Mouse (Mus musculus) layer of hippocampus, adult 9-11 months (tissue): Measurements from ENCODE around the gene Ccdc167.
"Not testable (repeated sequence)": the region's sequence is repeated elsewhere in the genome, so short reads cannot be mapped to it uniquely, and the experiment has no call there.

Experiments
- DNase-seq: peaks from one replicate; pipeline ENCODE4 v3.0.0; 2022

The Ccdc167 gene

DNA sequence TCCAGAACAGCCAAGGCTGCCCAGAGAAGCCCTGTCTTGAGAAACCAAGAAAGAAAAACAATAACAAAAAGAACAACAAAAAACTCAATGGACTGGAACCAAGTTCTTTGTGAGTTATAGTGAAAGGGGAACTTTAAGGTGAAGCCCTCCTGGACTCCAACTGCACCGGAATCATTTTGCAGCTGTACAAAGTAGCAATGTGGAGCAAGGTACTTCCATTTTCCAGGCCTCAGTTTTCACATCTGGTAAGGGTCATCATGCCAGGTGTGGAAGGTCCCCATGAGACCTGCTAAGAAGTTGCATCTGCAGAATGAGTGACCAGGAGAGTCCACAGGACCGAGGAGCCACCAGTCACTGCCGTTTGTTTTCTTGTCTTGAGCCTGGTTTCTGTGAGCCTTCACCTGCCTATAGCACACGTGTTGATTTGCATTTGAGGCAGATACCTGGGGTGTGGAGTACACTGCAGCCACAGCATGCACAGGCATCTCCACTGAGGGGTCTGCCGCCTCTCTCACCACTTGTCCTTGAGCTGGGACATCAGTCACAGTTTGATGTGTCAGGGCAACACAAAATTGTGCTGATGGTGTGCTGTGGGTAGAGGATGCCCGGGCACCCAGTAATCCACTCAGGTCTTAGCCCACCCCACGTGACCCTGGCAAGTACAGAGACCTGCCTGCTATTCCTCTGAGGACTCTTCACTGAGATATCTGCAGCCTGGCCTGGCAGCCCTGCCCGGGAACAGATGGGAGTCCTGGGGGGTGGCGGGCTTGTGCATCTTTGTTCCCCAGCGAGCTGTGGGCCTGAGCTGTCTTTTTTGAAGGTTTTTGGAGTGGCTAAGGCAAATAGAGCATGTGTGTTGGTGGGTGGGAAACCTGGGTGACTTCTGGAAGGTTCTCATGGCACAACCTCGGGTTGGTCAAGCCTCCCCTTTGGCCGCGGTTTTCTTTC, 3.1 kb upstream of the Ccdc167 start:
- no peak for DNase-seq

DNA sequence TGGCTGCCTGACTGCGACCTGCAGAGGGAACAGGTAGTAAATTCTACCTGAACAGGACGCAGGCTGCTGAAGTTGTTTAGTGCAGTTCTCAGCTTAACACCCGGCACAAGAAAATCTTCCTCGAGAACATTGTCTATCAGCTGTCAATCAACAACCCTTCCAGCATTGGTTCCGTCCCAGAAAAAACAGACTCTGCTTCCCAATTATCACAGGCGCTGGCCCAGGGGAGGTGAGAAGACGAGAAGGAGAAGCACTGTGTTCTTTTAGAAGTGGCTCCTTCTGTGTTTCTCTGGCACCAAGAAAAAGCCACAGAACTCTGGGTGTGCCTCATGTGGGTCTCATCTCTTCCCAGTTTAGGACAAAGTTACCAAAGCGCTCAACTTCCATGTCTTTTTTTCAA, 1.8 kb upstream of the Ccdc167 start:
- DNase-seq = peak; percentile 54

DNA sequence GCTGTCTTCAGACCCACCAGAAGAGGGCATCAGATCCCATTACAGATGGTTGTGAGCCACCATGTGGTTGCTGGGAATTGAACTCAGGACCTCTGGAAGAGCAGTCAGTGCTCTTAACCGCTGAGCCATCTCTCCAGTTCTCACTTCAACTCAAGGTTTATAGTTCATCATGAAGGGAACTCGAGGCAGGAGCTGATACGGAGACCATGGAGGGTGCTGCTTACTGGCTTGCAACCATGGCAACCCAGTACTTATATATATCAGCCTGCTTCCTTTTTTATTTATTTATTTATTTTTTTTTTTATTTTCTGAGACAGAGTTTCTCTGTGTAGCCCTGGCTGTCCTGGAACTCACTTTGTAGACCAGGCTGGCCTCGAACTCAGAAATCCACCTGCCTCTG, 3.1 kb downstream of the Ccdc167 start:
- DNase-seq = not testable (repeated sequence)

DNA sequence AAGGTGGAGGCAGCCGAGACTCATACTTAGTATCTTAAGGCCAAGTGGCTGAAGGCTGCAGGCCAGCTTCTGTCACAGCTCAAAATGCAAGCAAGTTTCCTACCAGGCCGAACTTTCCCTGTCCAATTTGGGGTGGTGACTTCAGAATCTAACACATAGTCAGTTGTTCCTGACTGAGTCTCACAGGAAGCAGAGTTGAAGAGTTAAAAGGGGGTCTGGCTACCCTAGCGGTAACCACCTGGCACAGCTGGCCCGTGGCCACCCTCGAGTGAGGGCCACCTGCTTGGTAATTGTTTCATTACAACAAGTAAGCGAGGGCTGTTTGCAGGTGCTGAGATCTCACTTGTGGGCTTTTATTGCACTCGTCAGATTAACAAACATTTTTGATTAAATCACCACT, 4.3 kb downstream of the Ccdc167 start:
- no peak for DNase-seq

DNA sequence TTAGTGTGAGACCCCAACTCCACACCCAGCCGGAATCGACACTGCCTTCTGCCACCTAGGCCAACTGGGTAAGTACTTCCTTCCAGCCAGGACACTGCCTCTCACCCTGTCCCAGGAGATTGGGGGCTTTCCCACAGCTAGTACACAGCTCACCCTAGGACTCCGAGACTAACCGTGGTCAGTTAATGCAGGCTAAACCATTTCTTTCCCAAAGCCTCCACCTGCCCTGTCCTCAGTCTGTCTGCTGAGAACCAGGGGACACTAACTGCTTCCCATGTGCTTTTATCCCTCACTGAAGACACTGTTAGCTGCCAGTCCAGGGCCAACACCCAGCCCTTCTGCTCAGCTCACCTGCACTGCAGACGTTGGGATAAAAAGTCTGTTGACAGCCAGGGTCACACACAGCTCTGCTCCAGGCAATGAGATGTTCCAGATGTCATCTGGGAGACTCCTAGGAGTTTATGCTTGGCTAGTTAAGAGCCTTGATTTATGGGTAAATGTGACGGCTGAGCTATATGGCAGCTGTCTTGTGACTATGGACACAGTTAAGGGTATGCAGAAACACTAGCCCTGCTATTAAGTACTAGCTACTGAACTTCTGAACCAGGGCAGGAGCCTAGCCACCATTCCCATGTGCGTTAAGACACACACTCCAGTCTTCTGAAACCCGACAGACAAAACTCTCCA, 5.0 kb downstream of the Ccdc167 start:
- DNase-seq = no peak

DNA sequence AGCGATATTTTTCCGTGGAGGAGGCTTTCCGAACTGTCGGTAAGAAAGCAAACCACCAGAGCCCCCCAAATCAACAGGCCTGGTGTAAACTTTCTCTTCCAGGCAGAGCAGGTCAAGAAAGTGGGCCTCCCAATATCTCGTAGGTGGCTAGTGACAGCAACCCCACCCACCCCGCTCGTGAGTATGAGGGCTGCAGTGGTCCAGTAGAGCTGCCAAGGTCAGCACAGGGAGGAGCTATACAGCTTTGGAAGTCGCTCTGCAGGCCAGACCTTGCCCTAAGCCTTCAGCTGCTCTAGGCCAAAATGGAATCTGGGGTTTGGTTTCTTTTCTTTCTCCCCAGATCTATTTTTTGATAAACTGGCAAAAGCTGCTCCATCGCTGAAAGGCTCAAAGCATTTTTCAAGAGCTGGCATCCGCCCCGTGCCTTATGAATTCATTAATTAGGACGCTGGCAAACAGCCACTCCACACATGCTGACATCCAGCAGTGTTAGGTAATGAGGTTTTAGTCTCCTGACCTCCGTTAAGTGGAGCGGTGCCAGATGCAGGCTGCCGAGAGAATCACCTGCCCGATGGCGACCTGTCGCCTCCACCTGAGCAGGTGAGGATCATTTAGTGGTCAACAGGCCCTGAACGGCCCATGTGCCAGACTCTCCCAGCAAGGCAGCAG, 5.6 kb downstream of the Ccdc167 start:
- no peak for DNase-seq

DNA sequence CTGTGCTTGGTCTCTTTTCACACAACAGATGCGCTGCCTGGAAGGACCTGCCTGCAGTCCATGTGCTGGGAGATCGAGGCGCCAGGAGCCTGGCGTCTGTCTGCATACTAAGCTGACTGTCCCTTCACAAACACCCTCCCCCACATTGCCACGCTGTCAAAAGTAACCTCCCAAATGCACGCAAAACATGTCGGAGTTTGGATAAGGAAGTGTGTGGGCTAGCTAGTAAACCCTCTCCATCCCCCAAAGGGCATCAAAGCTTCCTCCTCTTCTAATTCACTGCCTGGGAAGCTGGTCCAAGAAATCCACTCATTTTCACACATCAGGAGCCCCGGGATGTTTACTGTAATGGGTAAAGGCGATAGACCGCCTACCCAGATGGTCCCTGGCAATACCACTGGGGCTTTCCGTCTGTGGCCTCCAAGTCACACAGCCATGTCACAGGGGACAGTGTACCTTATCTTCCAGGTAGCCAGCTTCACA, 6.2 kb downstream of the Ccdc167 start:
- no peak for DNase-seq

DNA sequence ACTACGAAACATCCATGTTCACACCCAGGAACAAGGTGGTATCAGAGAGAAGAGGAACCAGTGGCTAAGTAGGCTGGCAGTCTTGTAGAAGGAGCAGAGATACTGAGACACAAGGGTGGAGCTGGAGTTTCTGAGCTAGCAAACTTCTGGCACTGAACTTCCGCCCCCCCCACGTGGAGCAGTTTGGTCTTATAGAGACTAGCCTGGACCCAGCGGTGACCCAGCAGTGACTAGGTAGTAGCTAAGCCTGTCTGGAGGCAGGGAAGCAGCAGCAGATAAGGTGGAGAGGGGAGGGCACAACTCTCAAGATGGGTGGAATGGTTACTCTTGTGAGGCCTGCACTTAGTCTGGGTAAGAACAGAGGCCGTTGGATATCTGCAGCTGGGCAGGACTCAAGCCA, 8.1 kb downstream of the Ccdc167 start:
- DNase-seq = no peak

DNA sequence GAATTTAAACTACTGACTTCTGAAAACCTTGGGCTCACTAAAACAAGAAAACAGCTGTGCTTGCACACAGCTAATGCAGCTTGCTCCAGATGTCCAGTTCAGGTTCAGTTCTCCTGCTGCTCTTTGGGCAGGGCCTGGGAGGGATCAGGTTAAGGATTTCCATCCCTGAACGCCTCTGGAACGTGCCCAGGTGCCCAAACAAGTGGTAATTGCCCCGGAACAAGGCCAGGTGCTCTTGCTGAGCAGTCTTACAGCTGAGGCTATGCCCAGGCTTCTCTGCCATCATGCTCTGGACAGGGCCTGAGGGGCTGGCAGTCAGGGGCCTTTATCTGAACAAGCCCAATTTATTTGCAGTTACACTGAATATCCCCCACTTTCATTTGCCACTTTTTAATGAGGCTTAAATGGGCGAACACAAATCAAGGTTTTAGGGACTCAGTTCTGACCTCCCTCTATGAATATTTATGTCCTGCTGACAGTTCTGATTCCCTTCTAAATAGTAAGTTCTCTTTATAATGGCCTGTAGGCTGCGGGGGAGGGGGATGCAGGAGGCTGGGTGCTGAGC, 9.8 kb downstream of the Ccdc167 start:
- no peak for DNase-seq

DNA sequence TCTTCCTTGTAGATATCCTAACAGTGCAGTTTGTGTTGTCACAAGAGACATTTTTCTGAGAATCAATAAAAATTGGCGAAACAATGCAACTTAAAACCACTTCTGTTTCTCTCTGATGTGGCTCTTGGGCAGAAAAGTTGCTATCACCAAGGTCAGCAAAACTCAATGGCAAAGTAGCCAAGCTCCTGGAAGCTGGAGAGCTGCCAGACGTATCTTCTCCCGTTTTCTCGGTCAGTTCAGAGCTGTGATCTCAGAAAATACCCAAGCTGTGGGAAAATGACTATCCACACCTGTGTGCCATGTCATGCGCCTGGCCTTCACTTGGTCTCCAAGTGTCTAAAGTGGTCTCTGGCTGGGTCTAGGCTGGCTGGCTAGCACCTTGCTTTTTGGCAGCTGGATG, 11.0 kb downstream of the Ccdc167 start:
- DNase-seq = no peak

DNA sequence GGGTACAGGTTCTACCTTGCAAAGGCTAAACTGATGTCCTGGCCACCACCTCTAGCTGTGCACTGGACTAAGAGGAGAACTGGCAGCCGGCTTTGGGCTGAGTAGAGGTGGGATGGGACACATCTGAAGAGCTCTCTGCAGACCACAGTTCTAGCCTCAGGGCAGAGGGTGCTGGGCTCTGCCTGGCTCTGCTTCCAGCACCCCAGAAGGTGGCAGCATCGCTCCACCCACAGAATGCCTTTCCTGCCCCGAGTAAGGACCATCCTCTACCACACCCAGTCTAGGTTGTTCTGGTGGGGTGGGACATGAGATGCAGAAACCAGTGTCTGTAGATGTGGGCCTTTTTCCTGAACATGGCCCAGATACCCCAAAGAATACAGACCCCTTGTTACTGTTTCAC, 12.1 kb downstream of the Ccdc167 start:
- DNase-seq = no peak

DNA sequence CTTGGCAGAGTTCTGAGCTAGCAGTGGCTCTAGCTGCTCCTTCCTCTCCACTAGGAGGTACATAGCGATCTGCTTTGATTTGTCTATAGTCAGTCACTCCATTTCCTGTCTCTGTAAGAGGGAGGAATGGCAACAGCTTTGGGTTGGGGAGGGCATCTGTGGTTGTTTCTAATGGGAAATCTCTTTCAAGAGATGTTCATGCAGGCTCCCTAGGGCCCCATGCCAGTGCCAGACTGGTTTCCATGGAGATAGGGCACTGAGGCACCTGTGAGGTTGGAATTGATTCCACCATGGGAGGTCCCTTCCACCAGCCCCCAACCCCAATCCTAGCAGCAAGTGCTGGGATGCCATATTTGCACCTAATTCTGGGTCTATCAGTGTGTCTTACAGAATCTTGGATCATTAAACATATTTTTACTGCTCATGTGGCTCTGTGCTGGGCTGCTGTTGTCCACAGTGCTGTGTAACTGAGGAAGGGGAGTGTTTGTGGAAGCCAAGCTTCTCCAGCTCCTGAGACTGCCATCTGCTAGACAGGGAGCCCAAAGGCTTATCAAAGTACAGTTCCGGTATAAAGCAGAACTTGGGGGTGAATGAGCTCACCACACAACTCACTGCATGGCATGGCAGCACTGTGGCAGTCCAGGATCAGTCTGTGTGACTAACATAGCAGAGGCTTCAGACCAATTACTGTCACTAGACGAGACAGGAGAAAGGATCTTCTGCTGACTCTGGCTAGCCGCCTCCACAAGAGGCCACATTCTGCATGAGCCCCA, 13.7 kb downstream of the Ccdc167 start:
- peak; percentile 77 for DNase-seq

DNA sequence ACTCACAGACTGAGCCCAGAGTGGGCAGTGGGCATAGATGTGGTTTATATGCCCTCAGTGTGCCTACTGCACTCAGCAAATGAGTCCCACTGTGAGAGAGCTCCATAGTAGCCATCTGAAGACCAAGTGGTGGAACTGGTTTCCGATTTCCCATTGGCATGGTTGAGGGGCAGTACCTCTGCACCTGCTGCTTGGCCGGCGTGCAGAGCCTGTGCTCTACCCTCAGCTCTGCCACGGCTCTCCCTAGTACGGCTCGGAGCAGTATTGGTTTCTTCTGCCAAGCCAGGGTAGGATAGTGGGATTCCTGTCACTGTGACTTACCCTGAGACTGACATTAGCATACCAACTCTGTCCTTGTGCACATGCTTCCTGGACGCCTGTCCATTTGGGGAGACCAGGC, 16.3 kb downstream of the Ccdc167 start:
- no peak for DNase-seq

DNA sequence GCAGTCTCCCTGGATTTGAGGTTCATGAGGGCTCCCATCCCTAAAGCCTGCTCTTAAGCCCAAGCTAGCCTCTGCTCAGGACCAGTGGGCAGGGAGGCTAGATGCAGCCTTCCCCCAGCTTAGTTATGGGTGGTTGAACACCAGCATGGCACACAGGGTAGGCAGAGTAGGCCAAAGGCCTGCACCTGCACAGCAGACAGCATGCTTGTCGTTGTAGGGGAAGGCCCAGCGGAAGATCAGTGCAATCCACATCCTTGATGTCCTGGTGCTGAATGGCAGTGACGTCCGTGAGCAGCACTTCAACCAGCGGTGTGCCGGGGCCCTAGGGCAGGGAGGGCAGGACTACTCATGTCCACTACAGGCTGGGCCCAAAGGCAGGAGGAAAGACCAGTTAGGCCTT, 18.4 kb downstream of the Ccdc167 start:
- DNase-seq = no peak

DNA sequence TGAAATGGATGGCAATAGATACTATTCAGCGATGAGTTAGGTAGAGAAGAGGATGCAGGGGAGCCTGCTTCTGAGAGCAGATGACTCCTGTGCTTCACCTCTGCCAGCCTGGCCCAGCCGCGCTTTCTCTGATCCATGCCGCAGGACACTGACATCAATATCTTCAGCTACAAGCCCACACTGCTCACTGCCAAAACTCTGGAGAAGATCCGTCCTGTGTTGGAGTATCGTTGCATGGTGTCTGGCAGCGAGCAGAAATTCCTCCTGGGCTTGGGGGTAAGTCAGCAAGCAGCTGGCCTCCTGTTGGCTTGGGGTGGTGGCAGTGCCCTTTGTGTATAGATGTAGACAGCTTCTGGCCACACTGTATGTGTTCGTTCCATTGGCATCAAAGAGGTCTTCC, 19.9 kb downstream of the Ccdc167 start:
- DNase-seq = no peak

DNA sequence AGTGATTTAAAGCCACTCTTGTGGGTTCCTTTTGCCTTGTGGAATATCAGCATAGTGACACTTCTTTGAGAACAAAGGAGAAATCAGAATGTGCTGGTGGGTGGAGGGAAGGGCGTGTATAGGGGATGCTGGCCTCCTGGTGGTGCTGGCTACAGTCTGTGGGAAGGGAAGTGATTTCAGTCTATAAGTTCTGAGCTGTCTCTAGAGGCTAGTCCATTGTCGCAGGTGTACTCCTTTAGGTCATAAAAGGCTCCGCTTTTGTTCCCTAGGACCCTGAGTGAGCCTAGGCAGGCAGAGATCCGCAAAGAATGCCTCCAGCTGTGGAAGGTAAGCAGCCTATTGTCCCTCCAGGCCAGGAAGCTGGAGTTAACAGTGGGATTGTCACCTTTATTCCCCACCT, 22.3 kb downstream of the Ccdc167 start:
- no peak for DNase-seq

DNA sequence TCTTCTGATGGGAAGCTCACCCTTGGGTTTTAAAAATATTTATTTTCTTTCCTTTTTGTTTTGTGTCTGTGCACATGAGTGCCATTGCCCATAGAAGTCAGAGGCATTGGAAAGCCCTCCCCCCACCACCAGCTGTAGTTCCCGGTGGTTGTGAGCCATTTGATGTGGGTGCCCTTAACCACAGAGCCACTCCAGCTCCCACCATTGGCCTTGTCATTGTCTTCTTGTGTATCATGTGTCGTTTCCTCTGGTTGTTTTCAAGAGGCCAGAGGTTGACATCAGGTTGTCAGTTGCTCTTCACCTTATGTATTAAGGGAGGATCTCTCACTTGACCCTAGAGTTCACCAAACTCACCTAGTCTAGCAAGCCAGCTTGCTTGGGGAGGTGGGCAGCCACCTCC, 23.3 kb downstream of the Ccdc167 start:
- DNase-seq = no peak

DNA sequence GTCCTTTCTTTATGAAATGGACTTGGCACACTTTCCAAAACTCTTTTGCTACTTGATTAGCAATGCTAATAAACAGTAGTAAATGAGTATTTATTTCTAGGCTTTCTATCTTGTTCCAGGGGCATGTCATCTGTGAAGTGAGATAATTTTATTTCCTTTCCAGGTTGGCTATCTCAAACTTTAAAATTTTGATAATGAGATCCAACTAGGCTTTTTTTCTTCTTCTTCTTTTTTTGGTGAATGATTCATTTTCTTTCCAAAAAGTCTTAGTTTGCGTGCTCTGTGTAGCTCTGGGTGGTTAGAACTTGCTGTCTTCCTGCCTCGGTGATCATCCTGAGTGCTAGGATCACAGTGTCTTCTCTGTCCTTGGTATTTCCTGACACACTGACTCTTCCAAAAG, 24.0 kb downstream of the Ccdc167 start:
- no peak for DNase-seq

DNA sequence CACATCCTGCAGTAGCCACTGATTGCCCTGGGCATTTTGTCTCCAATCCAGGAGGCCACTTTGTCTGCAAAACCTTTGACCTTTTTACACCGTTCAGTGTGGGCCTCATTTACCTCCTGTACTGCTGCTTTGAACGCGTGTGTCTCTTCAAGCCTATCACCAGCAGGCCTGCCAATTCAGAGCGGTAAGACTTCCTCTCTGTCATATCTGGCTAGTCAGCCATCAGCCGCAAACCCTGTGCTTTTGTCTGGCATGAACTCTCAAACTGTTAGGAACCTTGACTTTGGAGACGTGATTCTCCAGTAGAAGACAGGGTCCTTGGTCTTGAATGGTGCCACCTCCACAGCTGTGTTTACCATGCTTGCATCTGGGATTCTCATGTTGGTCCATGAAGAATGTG, 26.6 kb downstream of the Ccdc167 start:
- DNase-seq = no peak

DNA sequence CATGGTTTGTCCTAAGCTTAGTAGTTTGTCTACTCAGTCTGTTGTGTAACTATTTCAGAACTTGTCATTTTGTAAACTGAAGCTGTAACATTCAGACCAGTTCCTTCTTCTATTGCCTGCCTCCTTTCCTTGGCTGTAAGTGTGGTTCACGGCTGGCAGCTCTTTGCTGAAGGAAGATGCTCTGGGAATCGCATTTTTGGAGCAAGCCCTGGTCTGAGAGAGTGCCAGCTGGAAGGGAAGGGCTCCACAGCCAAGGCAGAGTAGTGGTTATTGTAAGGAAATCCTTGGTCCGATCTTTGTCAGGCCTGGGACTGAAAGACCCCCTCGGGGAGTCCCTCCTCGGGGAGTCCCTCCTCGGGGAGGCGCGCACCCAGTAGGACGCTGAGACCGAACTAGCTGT, 28.2 kb downstream of the Ccdc167 start:
- no peak for DNase-seq

DNA sequence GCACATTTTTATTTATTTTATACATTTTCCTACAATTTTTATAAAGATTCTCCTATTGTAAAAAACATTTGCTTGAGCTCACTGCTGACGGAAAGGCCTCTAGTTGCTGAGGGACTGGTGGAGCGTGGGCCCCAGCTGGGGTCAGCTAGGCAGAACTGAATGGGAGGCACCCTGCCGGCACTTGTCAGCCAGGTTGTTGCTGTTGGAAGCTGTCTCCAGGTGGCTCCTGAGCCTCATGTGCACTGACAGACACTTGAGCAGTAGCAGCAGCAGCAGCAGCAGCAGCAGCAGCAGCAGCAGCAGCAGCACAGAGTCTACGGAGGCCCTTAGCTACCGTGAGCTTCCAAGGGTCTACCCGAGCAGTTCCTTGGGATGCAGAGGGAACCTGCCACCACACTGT, 29.5 kb downstream of the Ccdc167 start:
- no peak for DNase-seq

DNA sequence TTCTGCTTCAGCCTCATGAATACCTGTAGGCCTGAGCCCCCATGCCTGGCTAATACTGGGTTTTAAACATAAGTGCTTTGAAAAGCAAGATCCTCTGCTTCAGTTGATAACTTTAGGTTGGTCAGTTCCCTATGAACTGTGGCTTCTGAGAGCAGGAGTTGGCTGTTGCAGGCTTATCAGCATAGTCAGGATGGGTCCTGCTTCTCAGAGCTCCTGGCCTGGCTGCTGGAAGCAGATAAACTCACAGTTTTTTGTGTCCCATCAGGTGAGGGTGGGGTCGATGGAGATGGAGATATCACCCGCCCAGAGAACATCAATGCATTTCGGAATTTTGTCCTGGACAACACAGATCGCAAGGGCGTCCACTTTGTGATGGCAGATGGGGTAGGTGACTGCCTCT, 30.1 kb downstream of the Ccdc167 start:
- no peak for DNase-seq

DNA sequence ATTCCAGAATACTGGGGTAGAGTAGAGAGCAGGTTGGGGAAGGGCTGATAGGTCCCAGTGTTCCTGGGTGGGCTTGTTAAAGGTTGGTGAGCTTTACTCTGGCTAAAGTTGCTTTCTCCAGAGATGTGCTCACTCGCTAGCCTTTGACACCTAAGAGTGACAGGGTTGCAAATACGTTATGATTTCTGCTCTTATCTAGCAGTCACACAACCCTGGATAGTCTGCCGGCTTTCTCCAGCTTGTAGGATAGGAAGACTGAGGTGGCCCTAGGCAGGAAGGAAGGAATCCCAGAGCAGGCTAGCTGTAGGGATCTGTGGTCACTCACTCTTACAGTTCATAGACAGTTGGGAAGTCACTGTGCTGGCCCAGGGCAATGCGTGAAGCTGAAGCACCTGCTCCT, 32.6 kb downstream of the Ccdc167 start:
- no peak for DNase-seq
